Comparison of ENCODE assay signal across 13 mouse cellular contexts in the genomic region with DNA sequence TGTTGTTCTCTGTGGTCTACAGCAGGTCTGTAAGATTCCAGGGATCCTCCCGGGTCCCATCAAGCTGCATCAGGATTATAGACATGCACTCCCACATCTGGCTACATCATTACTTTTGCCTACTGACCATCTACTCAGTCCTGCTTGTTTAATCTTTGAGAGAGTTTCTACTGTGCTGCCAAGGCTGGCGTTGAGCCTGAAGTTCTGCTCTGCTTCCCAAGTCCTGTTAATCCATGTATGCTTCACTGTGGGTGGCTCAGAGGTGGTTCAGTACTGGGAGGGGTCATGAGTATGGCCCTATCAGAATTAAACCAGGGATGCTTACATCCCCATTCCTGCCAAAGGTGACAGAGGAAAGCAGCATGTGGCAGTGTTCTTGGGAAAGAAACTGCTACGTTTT.
"Had no signal": no experiment of that assay in that cellular context is flagged by ENCODE, and none has a peak within 500 bp of the region (broad histone marks: within the 10 kb centered on the region; RNA-seq: fewer than 3 reads in every experiment).

No protein-coding gene starts in this region.

- H3K9ac ChIP-seq: limb, embryonic 13.5 days; liver, embryonic 12.5 days; lung, embryonic 14.5 days; neural tube, embryonic 13.5 days; stomach, embryonic 15.5 days had no signal

- DNase-seq: left cerebral cortex, postnatal 4 days; lung, embryonic 14.5 days; lung, postnatal 10 days; lung, postnatal 4 days; retina, postnatal 1 day; right cerebral cortex, postnatal 4 days; thymus, adult 2 months; thymus, postnatal 25 days had no signal

- H3K27me3 ChIP-seq: limb, embryonic 13.5 days; liver, embryonic 12.5 days; megakaryocyte, embryonic 14.5 days; neural tube, embryonic 13.5 days; stomach, embryonic 15.5 days had no signal

- H3K4me1 ChIP-seq: limb, embryonic 13.5 days; stomach, embryonic 15.5 days had no signal

- H3K27ac ChIP-seq: limb, embryonic 13.5 days; liver, embryonic 12.5 days; neural tube, embryonic 13.5 days; stomach, embryonic 15.5 days had no signal

- H3K9me3 ChIP-seq: limb, embryonic 13.5 days; liver, embryonic 12.5 days; neural tube, embryonic 13.5 days; stomach, embryonic 15.5 days had no signal

- H3K4me3 ChIP-seq: limb, embryonic 13.5 days; liver, embryonic 12.5 days; neural tube, embryonic 13.5 days; stomach, embryonic 15.5 days had no signal
